Mouse (Mus musculus) left cerebral cortex, adult 9 months (tissue): ENCODE measurements around the gene Aqp3.
A peak's percentile ranks its signal among the peaks of the same experiment; 100 is the strongest.

Source experiments
- DNase-seq, 2 experiments: peaks; one replicate each; pipeline ENCODE4 v3.0.0; 2022; ENCODE audit warnings: low spot score in 2 of 2

Gene Aqp3

DNA sequence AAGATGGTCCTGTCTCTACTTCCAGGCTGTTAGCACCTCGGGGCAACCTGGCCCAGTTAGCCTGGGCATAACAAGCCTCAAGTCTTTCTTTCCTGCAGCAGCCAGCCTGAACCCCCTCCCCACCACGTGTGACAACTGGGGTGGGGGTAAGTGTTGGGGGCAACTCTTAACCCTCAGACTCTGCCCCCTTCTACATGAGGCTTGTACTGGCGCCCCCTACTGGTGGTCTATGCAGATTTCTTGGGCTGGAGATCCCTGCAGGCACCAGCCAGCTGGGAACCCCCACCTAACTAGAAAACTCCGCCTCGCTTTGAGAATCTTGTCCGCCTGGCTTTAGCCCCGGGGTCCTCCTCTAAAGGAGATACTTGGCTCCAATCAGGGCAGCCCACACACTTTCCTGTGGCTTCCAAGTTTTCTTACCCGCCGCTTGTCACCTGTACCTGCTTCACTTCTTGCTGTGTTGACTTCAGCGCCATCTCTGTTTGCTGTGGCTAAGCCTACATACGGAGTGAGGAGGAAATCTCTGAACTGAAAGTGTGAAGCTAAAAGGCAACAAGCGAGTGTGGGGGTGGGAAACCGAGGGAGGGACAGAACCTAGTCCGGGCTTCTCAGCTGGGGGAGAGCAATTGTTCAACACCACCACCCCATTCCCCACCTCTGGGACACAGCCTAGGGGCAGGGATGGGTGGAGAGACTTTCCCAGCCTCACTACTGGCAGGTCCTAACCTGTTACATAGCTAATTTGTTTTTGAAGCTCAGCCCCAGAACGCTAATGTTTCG, 33.9 kb downstream of the Aqp3 start:
- no peak for DNase-seq

DNA sequence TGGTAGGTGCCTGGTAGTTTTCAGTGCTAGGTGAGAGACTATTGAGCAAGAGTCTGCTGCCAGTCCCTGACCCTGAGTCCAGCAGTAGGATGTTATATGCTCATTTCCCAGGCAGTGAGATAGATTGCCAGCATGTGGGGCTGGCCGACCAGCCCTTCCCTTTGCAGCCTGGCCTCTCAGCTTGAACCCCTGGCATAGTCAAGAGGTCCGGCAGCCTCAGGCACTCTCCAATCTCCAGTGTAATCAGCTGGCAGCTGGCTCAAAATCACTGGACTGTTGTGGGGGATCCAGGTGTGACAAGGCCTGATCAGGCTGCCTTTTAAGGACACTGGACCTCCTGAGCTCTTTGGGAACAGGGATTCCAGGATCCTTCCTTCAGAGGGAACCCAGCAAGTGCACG, 34.6 kb downstream of the Aqp3 start:
- DNase-seq = no peak

- DNase-seq = no peak
Observed at GRCm38 (mm10) chr4:41057361-41057760, 40.6 kb downstream of the Aqp3 start.

GRCm38 (mm10) chr4:41056742-41057332, 41.1 kb downstream of the Aqp3 start:
- no peak for DNase-seq

DNA sequence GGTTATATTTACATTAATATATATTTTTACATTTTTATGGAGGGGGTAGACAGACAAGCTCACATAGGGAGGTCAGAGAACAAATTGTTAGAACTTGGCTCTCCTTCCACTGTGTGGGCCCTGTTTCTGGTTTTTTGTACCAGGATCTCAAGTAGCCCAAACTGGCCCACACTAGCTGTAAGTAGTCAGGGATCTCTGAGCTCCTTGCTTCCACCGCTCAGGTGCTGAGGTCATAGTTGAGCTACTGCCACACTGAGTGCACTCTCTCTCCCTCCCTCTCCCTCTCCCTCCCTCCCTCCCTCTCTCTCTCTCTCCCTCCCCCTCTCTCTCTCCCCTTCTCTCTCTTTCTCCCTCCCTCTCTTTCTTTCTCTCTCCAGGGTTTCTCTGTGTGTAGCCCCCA, 41.7 kb downstream of the Aqp3 start:
- DNase-seq = no peak

GRCm38 (mm10) chr4:41055111-41055510, 42.9 kb downstream of the Aqp3 start:
- DNase-seq = no peak

- DNase-seq = no peak
Observed at GRCm38 (mm10) chr4:41051781-41052180, 46.2 kb downstream of the Aqp3 start.

GRCm38 (mm10) chr4:41050726-41051675, 47.0 kb downstream of the Aqp3 start:
- DNase-seq = peak in 1 of 2 experiments; percentile 89

DNA sequence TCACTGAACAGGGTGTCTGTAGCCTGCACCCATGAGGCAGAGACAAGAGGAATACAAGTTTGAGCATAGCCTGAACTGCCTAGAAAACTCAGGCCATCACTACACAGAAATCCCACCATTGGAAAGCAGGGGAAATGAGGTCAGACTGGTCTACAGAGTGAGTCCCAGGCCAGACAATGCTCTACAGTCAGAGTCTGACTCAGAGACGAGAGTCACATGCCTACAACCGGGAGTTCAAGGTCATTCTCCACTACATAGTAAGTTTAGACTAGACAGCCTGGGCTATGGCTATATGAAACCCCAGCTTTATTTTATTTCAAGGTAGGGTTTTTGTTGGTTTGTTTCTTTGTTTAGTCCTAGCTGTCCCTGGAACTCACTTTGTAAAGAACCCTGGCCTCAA, 49.1 kb downstream of the Aqp3 start:
- DNase-seq = no peak

GRCm38 (mm10) chr4:41047524-41048271, 50.3 kb downstream of the Aqp3 start, which contains the start of gene Aqp7:
Gene Aqp7 (minus strand): TSS chr4:41048139.
- no peak for DNase-seq

DNA sequence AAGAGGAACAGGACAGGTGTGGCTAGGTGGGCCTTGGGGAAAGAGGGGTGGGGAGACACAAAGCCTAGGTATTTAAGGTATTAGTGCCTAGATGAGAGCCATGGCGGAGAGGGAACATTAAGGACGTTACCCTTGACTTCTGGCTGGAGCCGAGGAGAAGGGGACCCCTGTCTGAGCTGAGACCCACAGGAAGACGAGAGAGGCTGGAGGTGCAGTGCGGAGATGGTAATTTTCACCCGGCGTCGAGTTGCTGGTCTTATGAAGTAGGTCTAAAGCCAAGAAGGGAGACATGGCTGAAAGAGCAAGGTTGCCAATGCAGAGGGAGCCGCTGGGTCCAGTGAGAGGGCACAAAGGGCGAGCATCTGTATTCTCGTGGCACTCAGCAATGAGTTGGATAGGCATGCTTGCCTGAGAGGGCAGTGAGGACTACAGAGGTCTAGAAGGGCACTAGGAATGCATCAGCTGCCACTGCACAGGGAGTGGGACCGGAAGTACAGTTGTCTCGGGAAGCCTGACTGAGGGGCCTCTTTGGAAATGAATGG, 51.7 kb downstream of the Aqp3 start:
- DNase-seq = no peak

- DNase-seq = no peak
Observed at GRCm38 (mm10) chr4:41045288-41045687, 52.7 kb downstream of the Aqp3 start.

DNA sequence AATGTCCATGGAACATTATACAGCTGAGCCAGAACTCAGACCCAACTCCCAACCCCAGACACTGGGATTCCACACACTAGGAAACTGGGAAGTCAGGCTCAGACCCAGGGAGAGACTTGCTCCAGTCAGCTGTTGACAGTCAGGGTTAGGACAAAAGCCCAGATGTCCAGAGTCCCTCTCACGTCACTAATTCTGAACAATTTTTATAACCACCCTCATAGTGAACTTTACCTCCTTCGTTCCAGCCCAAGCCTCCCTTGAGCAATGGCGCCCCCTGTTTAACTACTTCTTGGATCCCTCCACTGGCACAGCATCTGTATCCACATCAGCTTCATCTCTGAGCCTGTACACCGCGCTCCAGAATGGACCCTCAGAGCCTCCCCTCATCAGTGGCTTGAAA, 54.0 kb downstream of the Aqp3 start:
- DNase-seq = no peak

DNA sequence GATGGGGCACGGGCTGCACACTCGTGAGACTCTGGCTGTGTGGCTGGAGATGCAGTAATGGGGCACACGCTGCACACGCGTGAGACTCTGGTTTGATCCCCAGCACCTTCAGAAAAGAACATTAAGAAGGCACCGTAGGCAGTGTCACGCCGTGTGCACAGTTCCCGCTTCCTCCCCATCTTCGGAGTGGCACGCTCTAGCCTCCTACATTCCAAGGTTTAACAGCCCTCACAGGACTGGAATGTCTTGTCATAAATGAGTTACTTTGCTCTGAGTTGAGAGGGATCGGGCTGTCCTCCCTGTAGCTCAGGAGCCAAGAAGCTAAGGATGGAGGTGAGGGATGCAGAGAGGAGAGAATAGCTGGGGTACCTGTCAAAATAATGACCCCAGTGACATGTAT, 55.1 kb downstream of the Aqp3 start:
- DNase-seq = no peak
